Mouse (Mus musculus) limb, embryonic 11.5 days (tissue): ENCODE measurements around the gene Ccr7. TPM values are rescaled to one million over a fixed set of nuclear protein-coding genes. Genes with fewer than 3 reads are reported as not detected.

ENCODE experiments used
- ATAC-seq: fragments of 200-750 bp; cut with Nextera tagmentation; 2 replicates; pipeline ENCODE4 v1.8.0; 2017; ENCODE audit warnings: low read depth; ENCODE audit not compliant: insufficient number of reproducible peaks, low FRiP score, low TSS enrichment
- DNase-seq: peaks from one replicate; pipeline ENCODE4 v3.0.0-alpha.2; 2015; ENCODE audit warnings: low spot score
- H3K27ac ChIP-seq: fragments of 300-500 bp; sonication (generic); replicated peaks from 2 replicates; pipeline ENCODE4 v1.5.1; 2014; ENCODE audit warnings: low read depth, mild to moderate bottlenecking, low read length
- H3K27me3 ChIP-seq: fragments of 300-500 bp; sonication (generic); 2 replicates; pipeline ENCODE4 v1.6.1; 2014; ENCODE audit warnings: mild to moderate bottlenecking, low read length, mixed read lengths; ENCODE audit not compliant: control insufficient read depth, insufficient read depth
- H3K36me3 ChIP-seq: fragments of 300-500 bp; sonication (generic); 2 replicates; pipeline ENCODE4 v1.6.1; 2014; ENCODE audit warnings: mild to moderate bottlenecking, low read length, moderate library complexity, mixed read lengths; ENCODE audit not compliant: control insufficient read depth, insufficient read depth
- H3K4me1 ChIP-seq: fragments of 300-500 bp; sonication (generic); 2 replicates; pipeline ENCODE4 v1.6.1; 2014; ENCODE audit warnings: low read length, mixed read lengths; ENCODE audit not compliant: control insufficient read depth, insufficient read depth
- H3K4me2 ChIP-seq: fragments of 300-500 bp; sonication (generic); 2 replicates; pipeline ENCODE4 v1.6.1; 2014; ENCODE audit warnings: low read depth, mild to moderate bottlenecking, moderate library complexity; ENCODE audit not compliant: severe bottlenecking
- H3K4me3 ChIP-seq: fragments of 300-500 bp; sonication (generic); 2 replicates; pipeline ENCODE4 v1.5.1; 2014; ENCODE audit warnings: low read depth, low read length
- H3K9ac ChIP-seq: fragments of 300-500 bp; sonication (generic); 2 replicates; pipeline ENCODE4 v1.6.1; 2014; ENCODE audit warnings: mild to moderate bottlenecking, low read length
- H3K9me3 ChIP-seq: fragments of 300-500 bp; sonication (generic); 2 replicates; pipeline ENCODE4 v1.6.1; 2016; ENCODE audit warnings: low read length; ENCODE audit not compliant: control insufficient read depth
- WGBS: fragments of 180-500 bp; shearing (Covaris S2); extraction: QIAGEN DNeasy Blood & Tissue Kit; methylation state at CpG from one replicate; pipeline ENCODE4 v1.1.7; 2014; 5-methylcytosine and 5-hydroxymethylcytosine counted together
- polyA plus RNA-seq: library from polyadenylated mRNA; unstranded; fragments of >200 nt; fragmentation: Nextera tagmentation; extraction: Ambion mirVana; gene quantifications from 2 replicates; pipeline ENCODE4 v1.2.1, GENCODE M21; 2014

Ccr7 gene
- polyA plus RNA-seq, 1 experiment from 2014 or later = 1.3 TPM

DNA sequence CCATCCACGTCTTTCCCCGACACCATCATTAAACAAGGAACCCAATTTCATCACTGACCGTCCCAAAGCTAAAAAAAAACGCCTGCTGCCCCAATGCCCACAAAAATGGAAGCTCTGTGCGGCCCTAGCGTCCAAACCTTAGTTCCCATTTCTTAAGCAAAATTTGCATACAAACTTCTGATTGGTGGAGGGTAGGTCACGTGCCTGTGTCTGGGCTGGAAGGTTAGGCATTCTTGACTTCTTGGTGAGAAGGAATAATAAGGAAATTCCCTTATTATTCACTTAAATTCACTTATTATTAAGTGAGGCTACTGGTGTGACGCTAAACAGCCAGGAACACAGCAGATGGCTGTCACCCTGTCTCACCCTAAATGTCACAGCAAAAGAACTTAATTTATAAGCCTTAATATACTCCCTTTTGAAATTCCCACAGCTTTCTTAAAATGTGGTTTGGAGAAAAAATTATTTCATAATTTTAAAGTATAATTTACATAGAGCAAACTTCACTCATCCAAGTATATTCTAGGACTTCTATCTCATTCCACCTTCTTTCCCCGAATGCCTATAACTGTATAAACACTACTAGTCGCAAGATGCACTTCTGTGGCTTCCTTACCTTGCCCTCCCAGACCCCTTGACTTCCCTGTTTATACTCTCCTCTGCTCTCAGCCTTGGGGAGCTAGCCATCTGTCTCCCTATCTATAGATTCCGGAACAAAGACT, 10.3 kb upstream of the Ccr7 start:
- no peak for DNase-seq
- H3K36me3 ChIP-seq = no peaks in the 10 kb centered on the region
- WGBS = 76% methylated on average over 11 of the region's 11 CpGs

DNA sequence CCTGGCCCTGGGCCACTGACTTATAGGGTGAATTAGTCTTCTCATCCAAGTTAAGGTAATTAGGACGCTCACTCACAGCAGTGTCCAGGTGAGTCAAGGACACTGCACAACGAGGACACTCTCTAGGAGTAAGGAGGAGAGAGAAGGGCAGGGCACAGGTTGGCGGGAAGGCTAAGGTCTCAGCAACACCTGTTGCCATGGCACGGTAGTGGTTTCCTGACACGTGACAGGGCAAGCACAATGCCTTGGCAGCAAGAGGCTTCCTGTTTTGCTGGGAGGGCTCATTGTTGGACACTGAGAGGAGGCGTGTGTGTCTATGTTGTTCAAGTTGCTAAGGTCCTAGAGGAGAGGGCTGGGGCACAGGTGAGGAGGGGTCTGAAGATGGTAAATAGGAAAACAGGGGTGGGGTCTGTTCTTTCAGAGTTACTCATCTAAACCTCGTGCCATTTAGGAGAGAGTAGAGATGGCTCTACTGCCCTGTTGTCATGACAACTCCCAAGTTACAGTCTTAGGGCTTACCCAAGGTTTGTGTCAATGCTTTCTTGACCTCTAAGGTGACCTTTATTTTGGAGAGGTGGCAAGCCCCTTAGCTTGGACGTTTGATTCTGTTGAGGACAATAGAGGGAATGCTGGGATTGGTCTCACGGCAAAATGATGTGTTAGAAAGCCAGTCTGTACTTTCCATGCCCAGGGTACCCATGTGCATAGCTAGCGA, 8.3 kb upstream of the Ccr7 start:
- Histone ChIP-seq H3K27me3 (no peaks in the 10 kb centered on the region), H3K9ac (no peak overlapping the region), H3K27ac (no peak overlapping the region), H3K4me1 (no peaks in the 10 kb centered on the region), H3K9me3 (no peaks in the 10 kb centered on the region), H3K4me3 (no peak overlapping the region), H3K4me2 (no peak overlapping the region), H3K36me3 (no peaks in the 10 kb centered on the region)
- DNase-seq (no peak), ATAC-seq (no peak)
- WGBS = 86% methylated on average over 10 of the region's 10 CpGs

More for the DNA sequence above, 10.3 kb upstream of the Ccr7 start:
- Histone ChIP-seq H3K27ac (no peak overlapping the region), H3K4me3 (no peak overlapping the region), H3K4me1 (no peaks in the 10 kb centered on the region), H3K9me3 (no peaks in the 10 kb centered on the region), H3K27me3 (no peaks in the 10 kb centered on the region), H3K9ac (no peak overlapping the region), H3K4me2 (no peak overlapping the region)
- no peak for ATAC-seq

DNA sequence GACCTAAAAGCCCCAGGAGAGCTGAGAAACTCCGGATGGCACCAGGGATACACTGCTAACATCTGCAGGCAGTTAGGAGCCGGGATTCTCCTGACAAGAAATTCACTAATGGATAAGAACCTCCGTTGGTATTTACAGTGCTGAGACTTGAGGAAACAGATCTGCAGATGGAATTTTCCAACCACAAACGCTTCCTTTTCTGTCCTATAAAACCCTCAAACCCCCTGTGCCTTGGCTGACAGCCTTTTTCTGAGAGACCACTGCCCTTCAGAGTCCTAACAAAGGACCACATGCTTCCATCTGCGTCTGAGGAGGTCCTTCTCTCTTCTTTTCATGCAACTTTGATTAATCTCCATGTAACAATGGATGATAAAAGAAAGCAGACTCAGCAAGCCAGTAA, 6.8 kb upstream of the Ccr7 start:
- Histone ChIP-seq H3K27me3 (no peaks in the 10 kb centered on the region), H3K9me3 (no peaks in the 10 kb centered on the region), H3K4me2 (no peak overlapping the region), H3K9ac (no peak overlapping the region), H3K4me1 (no peaks in the 10 kb centered on the region), H3K4me3 (no peak overlapping the region), H3K36me3 (no peaks in the 10 kb centered on the region), H3K27ac (no peak overlapping the region)
- DNase-seq (no peak), ATAC-seq (no peak)
- 27% methylated on average over 5 of the region's 5 CpGs for WGBS

DNA sequence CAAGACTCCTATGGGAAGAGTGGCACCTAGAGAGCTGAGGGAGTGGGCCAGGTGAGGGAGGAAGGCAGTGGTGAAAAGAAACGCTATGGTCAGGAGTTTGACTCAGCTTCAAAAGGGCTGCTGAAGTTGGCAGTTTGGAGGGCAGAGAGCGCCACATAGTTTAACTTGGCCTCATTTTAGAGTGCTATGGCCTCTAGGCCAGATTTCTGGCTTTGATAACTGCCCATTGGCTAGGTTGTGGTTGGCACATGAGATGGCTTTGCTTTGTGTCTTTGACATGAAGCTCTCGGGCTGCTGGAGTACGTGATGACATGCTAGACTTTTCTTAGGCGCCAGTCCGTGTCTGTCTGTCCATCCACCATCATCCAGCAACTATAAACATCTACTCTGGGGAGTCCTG, 5.4 kb upstream of the Ccr7 start:
- Histone ChIP-seq H3K27ac (no peak overlapping the region), H3K9ac (no peak overlapping the region), H3K9me3 (no peaks in the 10 kb centered on the region), H3K27me3 (no peaks in the 10 kb centered on the region), H3K4me3 (no peak overlapping the region), H3K36me3 (no peaks in the 10 kb centered on the region), H3K4me2 (no peak overlapping the region), H3K4me1 (no peaks in the 10 kb centered on the region)
- no peak for DNase-seq
- ATAC-seq = no peak
- WGBS = 91% methylated on average over 6 of the region's 6 CpGs

DNA sequence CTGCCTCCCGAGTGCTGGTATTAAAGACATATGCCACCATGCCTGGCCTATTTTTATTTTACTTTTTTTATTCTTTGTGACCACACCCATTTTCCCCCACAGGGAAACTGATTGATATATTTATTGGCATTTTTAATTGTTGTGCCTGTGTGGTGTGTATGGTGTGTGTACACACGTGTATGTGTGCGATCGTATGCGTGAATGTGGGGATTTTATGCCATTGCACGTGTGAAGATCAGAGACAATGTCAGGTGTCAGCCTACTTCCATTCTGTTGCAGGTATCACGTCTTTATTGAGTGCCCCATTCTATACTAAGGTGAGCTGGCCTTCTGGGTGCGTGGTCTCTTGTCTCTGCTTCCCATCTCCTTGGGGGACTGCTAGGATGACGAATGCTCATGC, 940 bp upstream of the Ccr7 start:
- Histone ChIP-seq H3K9ac (no peak overlapping the region), H3K4me1 (no peaks in the 10 kb centered on the region), H3K36me3 (no peaks in the 10 kb centered on the region), H3K4me2 (no peak overlapping the region), H3K27me3 (no peaks in the 10 kb centered on the region), H3K27ac (no peak overlapping the region), H3K4me3 (no peak overlapping the region), H3K9me3 (no peaks in the 10 kb centered on the region)
- ATAC-seq (no peak), DNase-seq (no peak)
- WGBS = 91% methylated on average over 9 of the region's 9 CpGs

DNA sequence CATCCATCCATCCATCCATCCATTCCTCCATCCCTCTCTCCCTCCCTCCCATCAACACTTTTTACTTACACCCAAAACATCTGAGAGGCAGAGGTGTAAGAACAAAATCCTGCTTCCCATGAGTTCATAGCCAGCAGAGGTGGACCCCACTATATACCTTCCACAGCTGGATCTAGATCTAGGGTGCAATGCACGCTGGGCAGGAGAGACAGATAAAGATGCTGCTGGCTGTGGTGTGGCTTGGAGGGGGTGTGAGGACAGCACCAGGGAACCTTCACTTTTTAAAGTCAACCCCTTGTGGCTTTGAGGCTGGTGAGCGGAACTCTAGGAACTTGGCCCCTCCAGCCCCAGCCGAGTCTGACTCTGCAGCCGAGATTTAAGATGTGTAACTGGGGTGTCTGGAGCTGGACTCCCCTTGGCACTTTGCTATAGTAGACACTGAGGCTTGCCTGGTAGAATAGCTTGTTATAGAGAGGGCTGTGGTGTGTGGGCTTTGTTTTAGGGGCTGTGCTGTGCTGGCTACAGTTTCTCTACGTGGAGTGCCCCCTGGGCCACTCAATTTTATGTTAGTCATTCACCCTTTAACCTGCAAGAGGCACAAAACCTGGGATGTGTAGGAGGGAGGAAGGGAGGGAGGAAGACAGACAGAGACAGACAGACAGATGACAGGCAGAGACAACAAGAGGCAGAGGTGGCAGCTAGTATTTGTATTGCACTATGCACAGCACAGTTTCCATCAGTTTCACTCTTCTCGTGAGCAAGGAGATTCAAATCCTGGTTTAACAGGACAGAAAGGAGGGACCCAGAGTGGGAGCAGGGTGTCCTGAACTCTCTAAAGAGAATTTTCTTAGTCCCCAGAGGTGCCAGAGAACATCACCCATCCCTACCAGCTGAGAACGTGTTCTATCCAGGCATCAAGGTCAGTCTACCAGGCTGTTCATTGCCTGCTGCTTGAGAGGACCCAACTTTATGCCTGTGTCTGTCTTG, 817 bp downstream of the Ccr7 start:
- WGBS = 73% methylated on average over 7 of the region's 7 CpGs
- DNase-seq (no peak), ATAC-seq (no peak)
- Histone ChIP-seq H3K27ac (no peak overlapping the region), H3K27me3 (no peaks in the 10 kb centered on the region), H3K36me3 (no peaks in the 10 kb centered on the region), H3K4me3 (no peak overlapping the region), H3K9ac (no peak overlapping the region), H3K4me1 (peaks cover 12% of the 10 kb centered on the region; the same call in 1 of the 2 replicates), H3K4me2 (no peak overlapping the region), H3K9me3 (no peaks in the 10 kb centered on the region)

DNA sequence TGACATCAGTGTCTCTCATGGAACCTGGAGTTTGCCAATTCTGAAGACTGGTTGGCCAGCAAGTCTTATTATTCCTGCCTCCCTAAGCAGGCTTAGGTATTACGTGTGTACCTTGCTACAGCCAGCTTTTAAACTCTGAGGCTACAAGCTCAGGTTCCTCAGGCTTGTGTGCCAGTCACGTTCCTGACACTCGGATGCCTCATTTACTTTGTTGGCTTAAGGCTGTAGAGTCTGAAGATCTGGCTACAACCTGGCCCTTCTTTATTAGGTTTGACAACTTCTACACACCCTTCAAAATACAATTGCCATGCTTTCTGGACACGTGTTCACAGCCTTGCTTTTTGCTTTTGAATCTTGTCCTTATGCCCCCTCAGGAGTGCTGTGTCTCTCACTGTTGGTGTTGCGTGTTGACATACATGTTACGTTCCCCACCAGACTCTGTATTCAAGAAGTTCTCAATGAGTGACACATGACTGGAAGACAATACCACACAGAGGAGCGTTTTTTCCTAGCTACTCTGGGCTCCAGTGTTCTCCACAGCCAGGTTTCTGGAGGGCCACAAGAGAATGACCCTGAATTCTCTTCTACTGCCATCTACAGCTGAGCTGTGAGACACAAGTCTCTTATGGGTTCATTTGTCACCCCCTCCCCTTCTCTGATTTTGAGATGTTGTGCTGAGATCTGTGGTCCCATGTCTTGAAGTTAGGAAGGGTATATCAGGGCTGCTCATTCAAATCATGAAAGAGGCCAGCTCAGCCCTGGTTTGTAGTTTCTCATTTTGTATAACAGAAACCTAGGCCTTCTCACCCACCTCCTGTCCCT, 2.3 kb downstream of the Ccr7 start:
- Histone ChIP-seq H3K36me3 (no peaks in the 10 kb centered on the region), H3K27me3 (no peaks in the 10 kb centered on the region), H3K4me2 (no peak overlapping the region), H3K27ac (no peak overlapping the region), H3K9ac (no peak overlapping the region), H3K4me1 (peaks cover 27% of the 10 kb centered on the region), H3K4me3 (no peak overlapping the region), H3K9me3 (no peaks in the 10 kb centered on the region)
- no peak for ATAC-seq
- no peak for DNase-seq
- 86% methylated on average over 7 of the region's 7 CpGs for WGBS
